Mouse (Mus musculus) heart, postnatal 0 days (tissue): ENCODE data around the gene Doc2g. TPM values are rescaled to one million over a fixed set of nuclear protein-coding genes. Genes with fewer than 3 reads are reported as not detected.
A peak's percentile ranks its signal among the peaks of the same experiment; 100 is the strongest.
"Not testable (repeated sequence)": the region's sequence is repeated elsewhere in the genome, so short reads cannot be mapped to it uniquely, and the experiment has no call there.

Experiments used
- ATAC-seq: fragments of 200-750 bp; cut with Nextera tagmentation; 2 replicates; pipeline ENCODE4 v1.8.0; 2017; ENCODE audit warnings: low read depth, moderate number of reproducible peaks, moderate library complexity; ENCODE audit not compliant: insufficient read depth
- DNase-seq: peaks from one replicate; pipeline ENCODE4 v3.0.0-alpha.2; 2016; ENCODE audit warnings: low spot score
- H3K27ac ChIP-seq: fragments of 300-500 bp; sonication (generic); 2 replicates; pipeline ENCODE4 v1.5.1; 2014; ENCODE audit warnings: low read depth, mild to moderate bottlenecking
- H3K27me3 ChIP-seq: fragments of 300-500 bp; sonication (generic); 2 replicates; pipeline ENCODE4 v1.6.1; 2014; ENCODE audit warnings: low read length, mixed read lengths; ENCODE audit not compliant: control insufficient read depth, insufficient read depth
- H3K36me3 ChIP-seq: fragments of 300-500 bp; sonication (generic); replicated peaks from 2 replicates; pipeline ENCODE4 v1.6.1; 2014; ENCODE audit warnings: low read length, mixed read lengths; ENCODE audit not compliant: control insufficient read depth, insufficient read depth
- H3K4me1 ChIP-seq: fragments of 300-500 bp; sonication (generic); 2 replicates; pipeline ENCODE4 v1.6.1; 2014; ENCODE audit warnings: antibody characterized with exemption; ENCODE audit not compliant: control insufficient read depth, insufficient read depth
- H3K4me2 ChIP-seq: fragments of 300-500 bp; sonication (generic); 2 replicates; pipeline ENCODE4 v1.6.1; 2014; ENCODE audit warnings: low read depth, mild to moderate bottlenecking, low read length, moderate library complexity
- H3K4me3 ChIP-seq: fragments of 300-500 bp; sonication (generic); 2 replicates; pipeline ENCODE4 v1.5.1; 2014; ENCODE audit warnings: low read depth, low read length
- H3K9ac ChIP-seq: fragments of 300-500 bp; sonication (generic); replicated peaks from 2 replicates; pipeline ENCODE4 v1.6.1; 2014; ENCODE audit warnings: low read depth, low read length, mixed read lengths
- H3K9me3 ChIP-seq: fragments of 300-500 bp; sonication (generic); replicated peaks from 2 replicates; pipeline ENCODE4 v1.6.1; 2016; ENCODE audit warnings: low read length; ENCODE audit not compliant: control insufficient read depth
- CTCF ChIP-seq: IDR thresholded peaks from 2 replicates; pipeline ENCODE4 v1.5.1; 2016; ENCODE audit warnings: antibody characterized with exemption, control low read depth, low read depth
- EP300 ChIP-seq: IDR thresholded peaks from 2 replicates; pipeline ENCODE4 v1.6.1; 2016; ENCODE audit warnings: antibody characterized with exemption, low read depth
- WGBS: fragments of 180-500 bp; shearing (Covaris S2); extraction: QIAGEN DNeasy Blood & Tissue Kit; methylation state at CpG from one replicate; pipeline ENCODE4 v1.1.7; 2014; 5-methylcytosine and 5-hydroxymethylcytosine counted together
- polyA plus RNA-seq: library from polyadenylated mRNA; unstranded; fragments of >200 nt; fragmentation: Nextera tagmentation; extraction: Ambion mirVana; gene quantifications from 2 replicates; pipeline ENCODE4 v1.2.1, GENCODE M21; 2015
- total RNA-seq: library from RNA; depleted of rRNA; stranded (reverse); fragments of >200 nt; gene quantifications from 2 replicates; pipeline ENCODE4 v1.2.3, GENCODE M21; 2014; ENCODE audit warnings: low replicate concordance; rRNA removed

Gene Doc2g
- total RNA-seq (158 and 202 TPM in 2 replicates), polyA plus RNA-seq (114 and 116 TPM in 2 replicates)

- WGBS, result 48% methylated on average over 1 of the region's 1 CpGs
- H3K9ac ChIP-seq, result peak within 1 kb of the TSS; percentile 31; the same call in 1 of the 2 replicates
- no peak for TF ChIP-seq CTCF
- peak; percentile 71; the same call in 1 of the 2 replicates for TF ChIP-seq EP300
- no peaks in the 10 kb centered on the region for H3K9me3 ChIP-seq
- peaks cover 25% of the 10 kb centered on the region for H3K36me3 ChIP-seq
- H3K4me3 ChIP-seq, result peak within 1 kb of the TSS; percentile 25
- DNase-seq (peak; percentile 70), ATAC-seq (peak; percentile 60)
- peak within 1 kb of the TSS; percentile 95 for H3K27ac ChIP-seq
- peaks cover 39% of the 10 kb centered on the region for H3K4me1 ChIP-seq
- no peaks in the 10 kb centered on the region for H3K27me3 ChIP-seq
- peak within 1 kb of the TSS; percentile 49 for H3K4me2 ChIP-seq
These were observed at the start of gene Doc2g for GRCm38 (mm10) chr19:4003112-4003511. TSS of gene Doc2g (plus strand) at chr19:4003313.

- no peak for DNase-seq
- Histone ChIP-seq H3K4me2 (no peak overlapping the region), H3K9me3 (no peaks in the 10 kb centered on the region), H3K4me3 (no peak overlapping the region), H3K36me3 (no peaks in the 10 kb centered on the region), H3K4me1 (no peaks in the 10 kb centered on the region; the same call in 1 of the 2 replicates), H3K9ac (no peak overlapping the region), H3K27me3 (no peaks in the 10 kb centered on the region), H3K27ac (no peak overlapping the region)
- WGBS, result 88% methylated on average over 3 of the region's 3 CpGs
- TF ChIP-seq EP300, result no peak
- TF ChIP-seq CTCF, result no peak
- ATAC-seq, result no peak
These were observed 48.1 kb upstream of the Doc2g start for GRCm38 (mm10) chr19:3955033-3955432.

GRCm38 (mm10) chr19:3955804-3956203 lies 47.3 kb upstream of the Doc2g start:
- no peaks in the 10 kb centered on the region for H3K36me3 ChIP-seq
- H3K27ac ChIP-seq, result no peak overlapping the region
- 23% methylated on average over 4 of the region's 4 CpGs for WGBS
- H3K4me2 ChIP-seq, result no peak overlapping the region
- DNase-seq (no peak), ATAC-seq (peak; percentile 44; the same call in 1 of the 2 replicates)
- no peaks in the 10 kb centered on the region for H3K9me3 ChIP-seq
- no peak overlapping the region for H3K4me3 ChIP-seq
- no peak overlapping the region for H3K9ac ChIP-seq
- H3K4me1 ChIP-seq, result no peaks in the 10 kb centered on the region; the same call in 1 of the 2 replicates
- TF ChIP-seq EP300, result no peak
- no peak for TF ChIP-seq CTCF
- no peaks in the 10 kb centered on the region for H3K27me3 ChIP-seq

- H3K9ac ChIP-seq, ATAC-seq, DNase-seq, H3K4me2 ChIP-seq, H3K4me1 ChIP-seq, H3K9me3 ChIP-seq, H3K4me3 ChIP-seq, H3K36me3 ChIP-seq, H3K27me3 ChIP-seq, H3K27ac ChIP-seq: not testable (repeated sequence)
- 74% methylated on average over 5 of the region's 5 CpGs for WGBS
These were observed 45.6 kb upstream of the Doc2g start for GRCm38 (mm10) chr19:3957296-3958036.

- H3K27me3 ChIP-seq, result no peaks in the 10 kb centered on the region
- H3K4me3 ChIP-seq, result no peak within 1 kb of the TSS
- H3K4me1 ChIP-seq, result no peaks in the 10 kb centered on the region; the same call in 1 of the 2 replicates
- no peaks in the 10 kb centered on the region for H3K9me3 ChIP-seq
- no peaks in the 10 kb centered on the region for H3K36me3 ChIP-seq
- H3K4me2 ChIP-seq, result no peak within 1 kb of the TSS
- 34% methylated on average over 4 of the region's 4 CpGs for WGBS
- H3K27ac ChIP-seq, result no peak within 1 kb of the TSS
- no peak within 1 kb of the TSS for H3K9ac ChIP-seq
- ATAC-seq (no peak), DNase-seq (no peak)
- TF ChIP-seq CTCF, result no peak
These were observed 44.6 kb upstream of the Doc2g start, which contains the start of gene Aldh3b3 for GRCm38 (mm10) chr19:3958470-3958869. TSS of gene Aldh3b3 (plus strand) at chr19:3958645.
